Mouse (Mus musculus) brown adipose tissue, adult 24 weeks (tissue): ENCODE measurements around the gene A930018P22Rik. TPM values are rescaled to one million over a fixed set of nuclear protein-coding genes. Genes with fewer than 3 reads are reported as not detected.

Experiments used
- H3K27ac ChIP-seq: fragments of 200-500 bp; replicated peaks from 2 replicates; pipeline ENCODE4 v1.5.1; 2012; ENCODE audit warnings: low read depth, mild to moderate bottlenecking, low read length
- H3K4me1 ChIP-seq: fragments of 200-500 bp; 2 replicates; pipeline ENCODE4 v1.6.1; 2012; ENCODE audit warnings: low read length, mixed read lengths; ENCODE audit not compliant: control insufficient read depth, insufficient read depth, insufficient read length
- H3K4me3 ChIP-seq: fragments of 200-500 bp; 2 replicates; pipeline ENCODE4 v1.5.1; 2012; ENCODE audit warnings: low read depth, mild to moderate bottlenecking, low read length, moderate library complexity; ENCODE audit not compliant: insufficient read depth
- polyA plus RNA-seq: library from polyadenylated mRNA; stranded (reverse); fragments of >200 nt; gene quantifications from 2 replicates; pipeline ENCODE4 v1.2.4, GENCODE M21; 2012; ENCODE audit not compliant: missing spikeins, insufficient read depth, insufficient read length

A930018P22Rik gene
- polyA plus RNA-seq, 1 experiment, result 1.3 TPM

GRCm38 (mm10) chr2:104132266-104132859 is 9.8 kb downstream of the A930018P22Rik start:
- H3K27ac ChIP-seq, result no peak overlapping the region
- H3K4me3 ChIP-seq, result no peak overlapping the region
- no peaks in the 10 kb centered on the region for H3K4me1 ChIP-seq

DNA sequence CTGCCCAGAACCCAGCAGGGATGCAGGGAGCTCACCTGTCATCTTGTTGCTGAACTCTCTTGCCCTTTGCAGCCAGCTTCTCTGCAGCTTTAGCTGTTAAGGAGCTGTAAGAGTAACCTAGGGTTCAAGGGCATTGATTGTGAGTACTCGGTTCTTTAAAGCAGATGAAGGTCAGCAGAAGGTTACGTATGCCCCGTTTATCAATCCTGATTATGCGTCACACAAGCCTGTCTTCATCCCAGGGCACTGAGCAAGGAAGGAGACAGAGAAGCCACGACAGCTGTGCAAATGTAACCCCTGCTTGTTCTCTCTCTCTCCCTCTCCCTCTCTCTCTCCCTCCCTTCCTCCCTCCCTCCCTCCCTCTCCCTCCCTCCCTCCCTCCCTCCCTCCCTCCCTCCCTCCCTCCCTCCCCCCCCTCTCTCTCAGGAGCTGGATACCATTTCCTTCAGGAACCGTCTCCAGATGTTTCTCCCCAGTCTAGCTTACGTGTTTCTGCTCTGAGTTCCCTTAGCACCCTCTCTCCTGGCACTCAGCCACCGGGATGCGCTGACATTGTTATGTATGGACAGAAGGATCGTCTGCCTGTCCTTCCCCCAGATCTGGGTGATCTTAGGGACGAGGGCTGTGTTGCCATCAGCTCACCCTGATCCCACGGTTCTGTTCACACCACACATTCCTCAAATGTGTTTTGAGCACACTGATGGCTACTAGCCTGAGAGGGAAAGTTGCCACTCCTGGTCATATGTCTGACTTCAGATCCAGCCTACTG is 10.7 kb downstream of the A930018P22Rik start:
- H3K4me3 ChIP-seq, result no peak overlapping the region
- H3K4me1 ChIP-seq, result no peaks in the 10 kb centered on the region
- H3K27ac ChIP-seq, result no peak overlapping the region

DNA sequence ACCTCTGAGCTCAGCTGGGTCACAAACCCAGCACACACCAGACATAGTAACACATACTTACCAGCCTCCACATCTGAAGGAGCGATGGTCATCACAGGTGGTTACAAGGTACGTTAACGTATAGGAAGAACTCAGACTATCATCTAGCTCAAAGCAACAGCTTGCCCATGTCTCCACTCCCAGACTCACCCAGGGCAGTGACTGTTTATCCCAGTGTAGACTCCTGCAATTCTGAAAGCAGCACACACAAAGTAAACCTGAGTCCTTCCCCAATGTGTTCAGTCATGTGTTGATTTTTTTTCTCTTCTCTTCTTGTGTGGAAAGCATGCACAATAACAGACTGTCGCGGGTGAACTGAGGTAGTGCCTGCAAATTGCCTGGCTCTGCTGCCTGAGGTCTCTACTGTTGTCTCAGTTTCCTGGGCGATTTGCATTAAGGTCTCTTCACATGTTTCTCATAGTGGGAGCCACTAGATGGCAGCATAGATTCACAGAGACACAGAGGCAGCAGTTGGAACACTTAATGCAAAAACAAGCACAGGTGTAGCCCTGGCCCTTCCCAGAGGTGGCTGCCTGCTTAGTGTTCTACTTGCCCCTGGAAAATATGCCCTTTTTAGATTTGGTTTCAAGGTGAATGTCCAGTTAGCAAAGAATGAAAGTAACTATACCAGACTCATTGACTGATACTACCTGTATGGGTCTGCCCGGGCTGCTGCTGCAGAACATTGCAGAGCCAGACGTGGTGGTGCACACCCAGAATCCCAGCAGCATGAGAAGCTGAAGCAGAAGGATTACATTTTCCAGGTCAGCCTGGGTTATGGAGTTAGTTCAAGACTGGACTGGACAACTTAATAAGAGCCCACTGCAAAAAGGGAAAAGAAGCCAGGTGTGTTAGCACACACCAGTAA is 11.8 kb downstream of the A930018P22Rik start:
- Histone ChIP-seq H3K4me1 (no peaks in the 10 kb centered on the region), H3K4me3 (no peak overlapping the region), H3K27ac (no peak overlapping the region)

DNA sequence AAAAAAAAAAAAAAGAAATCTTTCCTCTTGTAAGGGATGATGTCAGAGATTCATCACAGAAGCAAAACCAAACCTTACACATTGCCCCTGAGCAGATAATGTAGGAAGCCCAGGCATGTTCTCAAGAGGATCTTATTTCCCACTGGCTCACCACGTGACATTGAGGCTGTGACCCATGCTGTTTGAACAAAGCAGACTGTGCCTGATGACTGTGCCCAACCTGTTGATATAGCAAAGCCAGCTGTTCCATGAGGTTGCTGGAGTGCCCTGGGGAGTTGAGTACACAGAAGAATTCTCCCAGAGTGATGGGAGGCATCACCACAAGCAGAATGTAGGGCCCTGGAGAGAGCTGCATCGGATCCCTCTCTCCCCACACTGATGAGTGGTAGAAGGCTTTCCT is 13.4 kb downstream of the A930018P22Rik start:
- H3K4me3 ChIP-seq, result no peak overlapping the region
- H3K4me1 ChIP-seq, result no peaks in the 10 kb centered on the region
- no peak overlapping the region for H3K27ac ChIP-seq

GRCm38 (mm10) chr2:104142140-104142539 is 19.6 kb downstream of the A930018P22Rik start:
- H3K4me3 ChIP-seq, result no peak overlapping the region
- 0 out of 2 replicates have a peak, but pooled peaks cover 2% of the 10 kb centered on the region for H3K4me1 ChIP-seq
- no peak overlapping the region for H3K27ac ChIP-seq

GRCm38 (mm10) chr2:104144004-104144403 is 21.4 kb downstream of the A930018P22Rik start:
- Histone ChIP-seq H3K27ac (no peak overlapping the region), H3K4me3 (no peak overlapping the region), H3K4me1 (peaks cover 3% of the 10 kb centered on the region; the same call in 1 of the 2 replicates)

DNA sequence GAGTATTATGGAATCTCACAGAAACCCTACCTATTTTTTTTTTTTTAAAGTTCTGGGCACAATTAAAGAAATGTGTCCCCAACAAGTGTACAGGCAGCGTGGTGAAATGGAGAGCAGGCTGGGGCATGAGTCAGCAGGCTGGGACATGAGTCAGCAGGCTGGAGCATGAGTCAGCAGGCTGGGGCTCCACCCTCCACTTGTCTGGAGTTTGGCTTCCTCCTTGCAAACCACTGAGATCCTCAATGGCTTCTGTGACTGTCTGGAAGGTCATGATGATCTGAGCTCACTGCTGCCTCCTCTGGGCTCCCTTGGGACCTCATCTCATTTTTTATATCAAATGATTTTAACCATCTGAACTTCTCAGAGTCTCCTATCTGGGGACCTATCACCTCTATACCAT is 23.4 kb downstream of the A930018P22Rik start:
- Histone ChIP-seq H3K4me3 (no peak overlapping the region), H3K4me1 (peaks cover 3% of the 10 kb centered on the region; the same call in 1 of the 2 replicates), H3K27ac (no peak overlapping the region)

DNA sequence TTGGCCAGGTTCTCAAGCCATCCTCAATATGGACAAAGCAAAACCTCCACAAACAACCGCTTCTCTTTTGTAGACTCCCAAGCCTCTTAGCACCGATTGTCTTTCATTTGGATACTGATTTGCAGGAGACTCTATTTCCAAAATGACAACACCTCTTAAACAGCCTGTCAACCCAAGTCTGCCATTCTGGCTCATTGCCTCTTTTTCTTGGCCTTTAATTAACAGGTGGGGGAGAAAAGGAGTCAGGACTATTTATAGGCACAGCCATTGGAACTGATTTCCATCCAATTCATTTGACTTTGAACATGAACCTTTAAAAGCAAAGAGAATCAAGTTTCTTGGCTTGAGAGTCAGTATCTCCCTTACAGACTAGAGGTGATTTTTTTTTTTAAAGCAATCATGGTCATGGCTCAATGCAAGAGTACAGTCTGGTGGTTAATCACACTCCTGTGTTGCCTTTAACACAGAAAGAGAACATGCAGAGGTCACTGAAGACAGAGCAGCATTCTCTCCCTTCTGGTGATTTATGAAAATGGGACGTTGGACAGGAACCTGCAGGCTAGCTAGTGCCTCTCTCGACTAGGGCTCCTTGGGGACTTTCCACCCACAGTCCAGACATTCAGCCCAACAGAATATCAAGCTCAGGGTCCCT is 25.5 kb downstream of the A930018P22Rik start:
- no peak overlapping the region for H3K4me3 ChIP-seq
- H3K27ac ChIP-seq, result peak overlapping the region; percentile 12
- peaks cover 3% of the 10 kb centered on the region; the same call in 1 of the 2 replicates for H3K4me1 ChIP-seq

- peaks cover 2% of the 10 kb centered on the region; the same call in 1 of the 2 replicates for H3K4me1 ChIP-seq
- H3K4me3 ChIP-seq, result no peak overlapping the region
- no peak overlapping the region for H3K27ac ChIP-seq
Measured at GRCm38 (mm10) chr2:104150608-104151397, 28.2 kb downstream of the A930018P22Rik start.

GRCm38 (mm10) chr2:104153345-104153744 is 30.8 kb downstream of the A930018P22Rik start:
- Histone ChIP-seq H3K4me3 (no peak overlapping the region), H3K4me1 (peaks cover 2% of the 10 kb centered on the region; the same call in 1 of the 2 replicates), H3K27ac (no peak overlapping the region)

DNA sequence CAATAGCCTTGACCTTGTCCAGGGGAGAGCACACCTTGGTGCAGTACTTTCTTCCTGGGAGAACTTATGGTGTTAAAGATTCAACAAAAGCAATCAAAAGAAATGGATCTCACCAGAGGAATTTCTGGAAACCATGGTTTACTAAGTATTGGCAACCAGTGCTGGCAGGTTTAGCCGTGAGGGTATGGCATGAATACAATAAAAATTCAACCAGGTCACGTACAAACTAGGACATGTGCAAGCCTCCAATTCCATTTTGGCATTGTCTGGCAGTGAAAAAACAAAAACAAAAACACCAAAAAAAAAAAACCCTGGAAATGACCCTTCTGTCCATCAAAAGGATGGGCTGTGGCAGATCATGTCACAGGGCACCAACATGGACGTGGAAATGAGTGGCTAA is 31.3 kb downstream of the A930018P22Rik start:
- H3K4me3 ChIP-seq, result no peak overlapping the region

GRCm38 (mm10) chr2:104157831-104158230 is 35.3 kb downstream of the A930018P22Rik start:
- Histone ChIP-seq H3K27ac (no peak overlapping the region), H3K4me3 (no peak overlapping the region), H3K4me1 (no peaks in the 10 kb centered on the region)

More for the DNA sequence above, 31.3 kb downstream of the A930018P22Rik start:
- no peak overlapping the region for H3K27ac ChIP-seq
- no peaks in the 10 kb centered on the region; the same call in 1 of the 2 replicates for H3K4me1 ChIP-seq

GRCm38 (mm10) chr2:104163418-104163817 is 40.8 kb downstream of the A930018P22Rik start:
- Histone ChIP-seq H3K4me3 (no peak overlapping the region), H3K4me1 (no peaks in the 10 kb centered on the region), H3K27ac (no peak overlapping the region)

DNA sequence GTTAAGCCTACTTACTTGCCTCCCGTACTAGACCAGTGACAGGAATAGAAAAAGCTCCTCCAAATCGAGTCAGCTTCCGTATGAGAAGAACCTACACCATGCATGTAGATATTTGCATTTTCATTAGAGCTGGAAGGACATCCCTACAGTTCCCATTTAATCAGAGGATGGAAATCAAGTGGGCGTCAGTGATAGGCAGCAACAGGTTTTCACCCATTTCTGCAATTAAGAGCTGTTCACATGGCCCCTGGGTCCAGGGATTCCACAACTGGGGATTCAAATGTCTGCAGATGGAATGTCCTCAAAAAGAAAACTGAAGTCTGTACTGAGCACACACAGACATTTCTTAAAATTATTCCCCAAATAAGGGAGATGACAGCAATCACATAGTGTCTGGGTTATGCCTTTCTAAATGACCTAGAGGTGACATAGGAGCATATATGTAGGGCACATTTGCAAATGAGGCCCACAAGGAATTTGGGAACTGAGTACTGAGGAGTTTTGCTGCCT is 41.5 kb downstream of the A930018P22Rik start:
- no peak overlapping the region for H3K27ac ChIP-seq
- H3K4me3 ChIP-seq, result no peak overlapping the region
- no peaks in the 10 kb centered on the region for H3K4me1 ChIP-seq
